Mouse (Mus musculus) spleen, embryonic (tissue): ENCODE measurements around the gene Celsr3.

Source experiments
- CTCF ChIA-PET: fragments of 350-600 bp; sonication (Branson Sonifier 250); formaldehyde crosslinking; loops from one replicate; lab custom pipeline; 2022; lab: Charles Lee

The Celsr3 gene

DNA sequence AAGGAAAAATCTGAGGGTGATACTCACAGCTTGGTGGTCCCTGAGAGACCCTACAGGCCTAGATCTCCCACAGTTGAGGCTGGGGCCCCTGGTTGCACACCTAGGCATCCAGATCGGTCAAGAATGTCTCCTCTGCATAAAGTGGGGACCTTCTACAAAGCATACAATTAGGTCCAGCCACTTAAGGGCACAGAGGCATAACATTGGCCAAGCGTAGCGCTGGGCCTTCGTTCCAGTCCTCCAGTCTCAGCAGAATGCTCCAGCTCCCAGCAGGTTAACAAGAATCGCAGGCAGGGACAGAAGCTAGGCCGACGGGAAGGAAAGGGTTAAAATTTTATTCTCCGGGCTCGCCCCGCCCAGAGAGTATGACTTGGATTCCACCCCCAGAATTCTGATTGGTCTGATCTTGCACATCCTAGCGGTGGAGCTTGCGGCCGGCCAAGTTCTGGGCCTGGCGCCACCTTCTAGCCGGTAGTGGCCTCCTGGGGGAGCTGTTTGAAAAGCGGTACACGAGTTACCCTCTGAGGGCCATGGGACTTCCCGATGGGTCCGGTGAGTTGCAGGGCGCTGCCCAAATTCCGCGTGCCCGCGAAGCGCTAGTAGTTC is 27.6 kb downstream of the Celsr3 start:
- CTCF ChIA-PET, result no interaction called here

DNA sequence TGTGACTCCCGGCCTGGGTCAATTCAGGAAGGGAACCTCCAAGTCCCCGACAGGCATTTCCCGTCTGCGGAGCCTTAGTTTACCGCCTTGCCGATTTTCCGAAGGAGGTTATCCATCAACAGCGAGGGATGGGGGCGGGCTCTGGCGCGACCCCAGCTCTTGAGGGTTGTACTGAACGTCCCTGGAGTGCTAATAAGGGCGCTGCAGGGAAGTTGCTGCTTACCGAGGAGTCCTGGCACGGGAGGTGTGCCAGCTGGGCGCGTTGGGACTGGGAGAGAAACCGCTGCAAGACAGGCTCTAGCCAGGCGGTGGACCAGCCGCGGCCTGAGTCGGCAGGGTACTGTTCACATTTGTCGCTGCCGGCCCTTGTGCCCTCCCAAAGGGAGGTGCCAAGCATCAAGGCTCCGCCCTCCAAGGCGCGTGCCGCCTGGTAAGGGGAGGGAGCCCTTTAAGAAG is 28.1 kb downstream of the Celsr3 start:
- CTCF ChIA-PET, result no interaction called here

GRCm38 (mm10) chr9:108855335-108855734 is 29.2 kb downstream of the Celsr3 start:
- CTCF ChIA-PET, result no interaction called here

GRCm38 (mm10) chr9:108858792-108859527 is 32.8 kb downstream of the Celsr3 start:
- CTCF ChIA-PET, result no interaction called here
